Mouse (Mus musculus) kidney, postnatal 10 days (tissue): ENCODE data around the gene Gcnt3.
"Not testable (repeated sequence)": the region's sequence is repeated elsewhere in the genome, so short reads cannot be mapped to it uniquely, and the experiment has no call there.

Experiments
- DNase-seq: peaks from one replicate; pipeline ENCODE4 v3.0.0; 2021; ENCODE audit warnings: mixed read lengths

Gcnt3 gene

DNA sequence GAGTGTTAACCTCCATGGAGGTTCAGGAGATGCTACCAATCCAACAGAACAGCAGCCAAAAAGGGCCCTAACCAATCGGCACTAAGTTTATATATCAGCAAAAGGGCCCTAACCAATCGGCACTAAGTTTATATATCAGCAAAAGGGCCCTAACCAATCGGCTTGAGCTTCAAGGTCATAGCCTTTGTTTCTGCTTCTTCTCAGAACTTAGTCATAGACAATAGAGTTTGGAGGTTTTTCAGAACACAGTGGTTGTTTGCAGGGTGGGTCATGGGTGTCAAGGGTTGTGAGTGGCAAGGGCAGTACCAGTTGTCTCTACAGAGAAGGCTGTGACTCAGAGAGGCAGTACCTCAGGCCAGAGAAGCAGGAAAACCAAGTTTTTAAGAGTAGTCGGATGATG, 4.2 kb upstream of the Gcnt3 start:
- no peak for DNase-seq

DNA sequence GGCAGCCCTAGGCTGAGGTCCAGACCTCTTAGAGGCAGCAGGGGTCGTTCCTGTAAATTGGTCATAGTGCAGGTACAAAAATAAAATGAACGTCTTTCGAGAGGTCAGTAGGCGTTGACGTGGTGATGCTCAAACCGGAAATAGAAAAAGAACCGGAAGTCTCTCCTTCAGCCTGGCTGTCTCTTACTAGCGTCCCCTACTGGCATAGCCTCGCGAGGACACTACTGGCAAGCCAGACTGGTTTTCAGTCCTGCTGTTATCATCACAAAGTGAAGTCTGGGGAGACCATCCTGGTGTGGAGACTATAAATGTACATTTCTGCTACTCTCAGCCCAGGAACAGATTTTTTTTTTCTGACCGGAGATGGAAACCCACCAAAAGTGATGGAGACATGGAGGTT, 2.7 kb upstream of the Gcnt3 start:
- no peak for DNase-seq

DNA sequence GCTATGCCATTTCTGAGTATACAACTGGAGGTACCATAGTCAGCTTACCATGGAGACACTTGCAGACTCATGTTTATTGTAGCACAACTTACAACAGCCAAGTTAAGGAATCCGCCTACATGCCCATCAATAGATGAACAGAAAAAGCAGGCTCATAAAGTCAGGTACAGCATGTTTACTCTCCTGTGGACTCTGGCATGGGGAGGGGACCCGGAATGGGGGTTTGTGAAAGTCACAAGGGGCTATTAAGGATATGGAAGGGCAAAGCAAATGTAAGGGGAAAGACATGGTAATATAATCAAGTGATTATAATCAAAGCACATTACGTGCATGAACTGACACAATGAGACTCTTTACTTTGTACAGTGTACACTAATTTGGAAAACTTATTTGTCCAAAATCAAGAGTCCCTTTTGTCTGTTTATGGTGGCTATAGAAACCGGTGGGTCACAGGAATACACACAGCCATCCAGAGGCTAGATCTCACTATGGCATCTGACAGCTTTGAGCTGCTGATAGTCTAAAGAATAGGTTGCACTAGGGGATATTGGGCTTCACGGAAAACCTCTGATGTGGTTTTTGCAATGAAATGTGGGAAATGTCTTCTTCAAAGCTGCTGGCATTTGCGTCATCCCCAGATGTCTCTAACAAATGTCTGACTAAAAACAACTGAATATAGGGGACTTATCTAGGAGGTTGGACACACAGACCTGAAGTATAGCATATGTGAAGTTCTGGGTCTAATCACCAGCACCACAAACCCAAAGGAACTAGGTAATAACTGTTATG, 1.9 kb upstream of the Gcnt3 start:
- no peak for DNase-seq

DNA sequence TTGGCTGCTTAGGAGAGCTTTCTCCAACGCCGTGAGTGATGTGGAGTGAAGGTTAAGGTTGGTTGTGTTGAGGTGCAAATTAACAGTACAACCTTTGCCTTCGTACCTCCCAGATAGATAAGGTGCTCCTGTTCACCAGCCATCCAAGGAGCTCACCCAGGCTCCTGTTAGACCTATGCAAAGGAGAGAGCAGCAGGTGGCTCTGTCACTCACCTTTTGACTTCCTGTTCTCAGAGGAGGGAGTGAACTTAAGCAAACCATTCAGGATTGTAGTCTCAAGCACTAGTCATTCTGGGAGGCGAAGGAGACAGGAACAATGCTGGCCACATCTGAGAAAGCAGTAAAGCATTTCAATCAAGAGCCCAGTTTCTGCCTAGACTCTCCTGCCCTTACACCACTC, 1.2 kb downstream of the Gcnt3 start:
- no peak for DNase-seq

DNA sequence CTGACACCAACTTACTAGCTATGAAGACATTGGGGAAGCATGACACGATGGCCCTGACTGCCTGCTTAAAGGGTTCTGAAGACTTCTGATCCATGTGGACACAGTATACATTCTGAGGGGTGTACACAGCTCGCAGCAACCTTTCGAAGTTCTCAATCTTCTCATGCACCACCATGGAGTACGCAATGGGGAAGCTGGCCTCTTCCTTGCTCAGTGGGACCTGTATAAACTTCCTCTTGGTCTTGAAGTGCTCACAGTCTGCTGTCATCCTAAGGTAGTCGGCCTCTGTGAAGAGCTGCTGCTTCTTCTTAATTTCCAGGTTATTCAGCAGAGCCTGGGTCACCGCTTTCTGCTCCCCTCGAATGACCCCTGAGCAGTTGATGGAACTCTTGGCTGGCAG, 3.2 kb downstream of the Gcnt3 start:
- DNase-seq = no peak

DNA sequence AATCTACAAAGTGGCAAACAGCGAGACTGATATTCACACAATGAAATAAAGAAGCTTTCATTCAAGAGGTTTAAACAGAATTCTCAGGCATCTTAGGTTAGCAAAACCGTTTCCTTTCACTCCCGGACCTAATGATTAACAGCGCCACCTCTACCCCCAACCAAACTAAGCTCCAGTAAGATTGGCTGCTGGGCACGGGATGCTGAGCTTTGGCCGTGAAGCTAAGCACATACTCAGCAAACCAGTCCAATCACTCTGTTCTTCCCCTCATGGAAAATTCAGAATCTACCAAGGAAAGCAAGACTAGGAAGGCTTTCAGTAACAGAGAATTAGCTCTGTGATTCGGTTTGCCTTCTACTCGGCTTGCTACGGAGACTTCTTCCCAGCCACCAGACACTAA, 4.8 kb downstream of the Gcnt3 start:
- peak; percentile 37 for DNase-seq

DNA sequence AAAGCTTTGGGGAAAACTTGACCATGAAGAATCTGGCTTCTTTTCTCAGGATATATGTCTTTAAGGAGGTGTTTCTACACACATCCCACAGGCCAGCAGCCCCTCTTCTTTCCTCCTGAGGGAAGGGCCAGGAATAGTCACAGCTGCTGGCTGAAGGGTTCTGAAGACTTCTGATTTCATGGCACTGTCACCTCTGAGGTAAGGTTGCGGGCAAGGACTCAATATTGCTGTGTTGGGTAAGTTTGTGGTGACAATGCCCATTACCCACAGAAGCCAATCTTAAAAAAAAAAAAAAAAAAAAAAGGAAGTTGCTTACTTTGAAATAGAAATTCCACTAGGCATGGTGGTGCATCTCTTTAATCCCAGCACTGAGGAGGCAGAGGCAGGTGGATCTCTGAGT, 5.7 kb downstream of the Gcnt3 start:
- DNase-seq = no peak

DNA sequence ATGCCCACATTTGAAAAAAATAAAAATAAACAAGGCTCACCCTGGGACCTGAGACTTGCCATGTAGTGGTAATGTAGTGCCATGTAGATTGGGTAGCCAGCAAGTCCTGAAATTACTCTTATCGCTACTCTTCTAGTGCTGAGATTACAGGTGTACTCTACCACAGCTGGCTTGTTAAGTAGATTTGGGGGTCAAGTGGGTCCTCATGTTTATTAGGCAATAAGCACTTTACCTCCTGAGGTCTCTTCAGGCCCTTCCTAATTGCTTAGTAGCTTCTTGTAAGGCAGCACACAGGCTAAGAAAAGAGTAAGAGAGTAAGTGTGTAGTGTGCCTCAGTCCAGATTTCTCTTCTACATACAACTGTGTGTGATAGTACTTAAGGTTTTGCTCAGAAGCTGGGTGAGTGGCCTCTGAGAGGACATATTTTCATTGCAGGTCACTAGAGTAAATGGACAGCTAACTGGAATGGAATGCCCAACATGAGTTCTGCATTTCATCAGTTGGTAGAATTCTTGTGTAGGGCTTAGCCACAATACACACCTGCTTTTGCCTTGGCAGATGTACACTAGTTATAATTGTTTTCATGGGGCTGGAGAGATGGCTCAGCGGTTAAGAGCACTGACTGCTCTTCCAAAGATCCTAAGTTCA, 12.4 kb downstream of the Gcnt3 start:
- DNase-seq = no peak

DNA sequence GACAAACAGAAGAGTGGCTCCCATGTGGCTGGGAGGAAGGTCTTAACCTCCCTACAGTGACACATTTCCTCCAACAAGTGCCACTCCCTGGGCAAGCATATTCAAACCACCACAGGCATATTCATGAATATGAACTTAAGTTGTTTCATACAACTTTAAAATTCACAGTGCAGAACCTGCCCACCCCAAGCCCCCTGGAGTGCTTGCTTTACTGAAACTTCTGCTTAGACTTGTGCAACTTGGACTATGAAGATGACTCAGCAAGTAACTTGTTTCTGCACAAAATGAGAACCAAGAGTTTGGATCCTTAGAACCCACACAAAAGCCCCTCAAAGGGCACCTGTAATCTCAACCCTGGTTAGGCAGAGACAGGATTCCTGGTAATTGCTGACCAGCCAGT, 13.2 kb downstream of the Gcnt3 start:
- DNase-seq = no peak

DNA sequence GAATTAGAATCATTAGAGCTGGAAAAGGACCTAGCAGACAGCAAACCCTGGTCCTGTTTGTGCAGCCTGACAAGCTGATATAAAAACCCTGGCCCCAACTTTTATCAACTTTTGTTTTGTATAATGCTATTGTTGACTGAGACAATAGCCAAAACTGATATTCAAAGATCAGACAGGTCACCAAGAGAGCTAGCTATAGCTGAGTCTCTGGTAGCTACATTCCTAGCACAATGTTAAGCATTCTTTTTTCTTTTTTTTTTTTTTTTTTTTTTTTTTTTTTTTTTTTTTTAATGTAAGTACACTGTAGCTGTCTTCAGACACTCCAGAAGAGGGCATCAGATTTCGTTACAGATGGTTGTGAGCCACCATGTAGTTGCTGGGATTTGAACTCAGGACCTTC, 14.3 kb downstream of the Gcnt3 start:
- not testable (repeated sequence) for DNase-seq

DNA sequence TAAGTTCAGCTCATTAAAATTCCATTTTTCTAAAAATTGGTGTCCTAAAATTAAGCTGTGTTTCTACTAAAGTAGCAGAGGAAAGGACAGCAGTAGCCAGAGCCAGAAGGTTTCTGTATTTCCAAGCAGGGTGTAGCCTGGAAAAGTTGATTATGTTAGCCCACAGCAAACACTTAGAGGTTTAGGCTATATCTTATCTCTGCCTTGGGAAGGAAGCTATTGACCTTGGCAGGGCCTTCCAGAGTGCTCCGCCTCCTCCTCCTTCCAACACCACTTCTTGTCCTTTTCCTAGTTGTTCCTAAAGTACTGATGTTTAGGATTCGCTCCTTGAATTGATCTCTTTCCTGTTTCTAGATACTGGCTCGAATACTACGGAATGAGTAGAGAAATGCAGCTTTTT, 15.8 kb downstream of the Gcnt3 start:
- DNase-seq = no peak

DNA sequence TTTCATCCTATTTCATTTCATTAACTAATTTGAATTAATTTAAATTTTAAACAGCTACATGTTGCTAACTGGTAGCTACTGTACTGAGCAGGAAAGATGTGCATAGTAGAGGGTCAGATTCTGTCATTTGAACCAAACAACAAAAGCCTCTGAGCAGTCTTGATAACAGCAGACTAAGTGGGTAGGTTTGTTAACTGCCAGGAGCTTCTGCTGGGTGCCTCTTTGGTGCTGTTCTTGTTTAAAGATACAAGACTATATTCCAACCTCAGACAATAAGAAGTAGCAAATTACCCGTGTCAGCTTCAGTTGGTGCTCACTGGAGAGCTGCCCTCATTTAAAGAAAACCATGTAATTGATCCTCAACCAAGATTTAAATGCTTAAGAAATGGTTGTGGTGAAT, 16.3 kb downstream of the Gcnt3 start:
- DNase-seq = no peak

DNA sequence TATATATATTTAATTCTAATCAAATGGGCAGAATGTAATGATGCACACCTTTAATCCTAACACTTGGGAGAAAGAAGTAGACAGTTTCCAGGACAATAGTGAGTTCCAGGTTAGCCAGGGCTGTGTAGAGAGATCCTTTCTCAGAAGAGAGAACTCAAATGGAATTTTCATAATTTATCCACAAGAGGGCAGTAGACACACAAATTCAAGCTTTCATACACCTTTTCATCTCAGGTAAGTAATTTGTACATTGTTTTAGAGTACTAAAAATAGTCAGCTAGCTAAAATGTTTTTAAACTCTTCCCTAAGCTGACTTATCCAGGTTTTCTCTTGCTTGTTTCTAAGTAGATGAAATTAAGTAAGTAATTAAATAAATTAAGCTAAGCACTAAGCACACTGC, 19.0 kb downstream of the Gcnt3 start:
- DNase-seq = no peak

DNA sequence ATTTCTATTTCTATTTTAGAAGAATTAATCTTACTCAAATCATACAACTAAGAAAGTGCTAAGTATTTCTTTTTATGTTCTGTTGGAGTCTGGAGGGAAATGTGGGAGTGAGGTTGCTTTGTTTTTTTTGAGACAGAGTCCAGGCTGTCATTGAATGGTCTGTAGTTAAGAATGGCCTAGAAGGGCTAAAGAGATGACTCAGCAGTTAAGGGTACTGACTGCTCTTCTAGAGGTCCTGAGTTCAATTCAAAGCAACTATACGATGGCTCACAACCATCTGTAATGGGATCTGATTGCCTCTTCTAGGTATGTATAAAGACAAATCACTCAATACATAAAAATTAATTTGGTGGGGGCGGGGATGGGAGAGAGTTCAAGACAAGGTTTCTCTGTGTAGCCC, 22.3 kb downstream of the Gcnt3 start:
- no peak for DNase-seq

DNA sequence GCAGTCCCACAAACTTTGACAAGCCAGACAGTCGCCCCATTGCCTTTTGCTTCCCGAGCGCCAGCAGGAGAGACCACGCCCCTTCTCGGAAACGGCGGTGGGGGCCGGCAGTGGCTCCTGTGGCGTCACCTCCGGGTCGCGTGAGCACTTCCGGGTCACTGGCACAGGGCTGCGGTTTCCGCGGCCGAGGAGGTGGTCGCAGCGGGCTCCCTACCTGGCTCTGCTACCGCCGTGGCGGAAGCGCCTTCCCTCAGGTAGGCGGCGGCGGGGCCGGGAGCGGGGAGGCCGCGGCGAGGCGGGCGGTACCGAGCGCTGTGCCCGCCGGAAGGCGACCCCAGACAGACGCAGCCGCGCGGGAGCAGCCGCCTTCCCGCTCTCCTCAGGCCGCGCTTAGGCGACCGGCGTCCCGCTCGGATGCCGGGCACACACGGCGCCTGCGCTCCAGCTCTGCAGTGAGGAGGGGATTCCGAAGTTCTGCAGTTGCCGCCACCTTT, 25.4 kb downstream of the Gcnt3 start, which contains the start of gene Gtf2a2:
Gene Gtf2a2, plus strand, starts transcription at position 143 of the 494 bp plus-strand sequence.
- peak; percentile 98 for DNase-seq

DNA sequence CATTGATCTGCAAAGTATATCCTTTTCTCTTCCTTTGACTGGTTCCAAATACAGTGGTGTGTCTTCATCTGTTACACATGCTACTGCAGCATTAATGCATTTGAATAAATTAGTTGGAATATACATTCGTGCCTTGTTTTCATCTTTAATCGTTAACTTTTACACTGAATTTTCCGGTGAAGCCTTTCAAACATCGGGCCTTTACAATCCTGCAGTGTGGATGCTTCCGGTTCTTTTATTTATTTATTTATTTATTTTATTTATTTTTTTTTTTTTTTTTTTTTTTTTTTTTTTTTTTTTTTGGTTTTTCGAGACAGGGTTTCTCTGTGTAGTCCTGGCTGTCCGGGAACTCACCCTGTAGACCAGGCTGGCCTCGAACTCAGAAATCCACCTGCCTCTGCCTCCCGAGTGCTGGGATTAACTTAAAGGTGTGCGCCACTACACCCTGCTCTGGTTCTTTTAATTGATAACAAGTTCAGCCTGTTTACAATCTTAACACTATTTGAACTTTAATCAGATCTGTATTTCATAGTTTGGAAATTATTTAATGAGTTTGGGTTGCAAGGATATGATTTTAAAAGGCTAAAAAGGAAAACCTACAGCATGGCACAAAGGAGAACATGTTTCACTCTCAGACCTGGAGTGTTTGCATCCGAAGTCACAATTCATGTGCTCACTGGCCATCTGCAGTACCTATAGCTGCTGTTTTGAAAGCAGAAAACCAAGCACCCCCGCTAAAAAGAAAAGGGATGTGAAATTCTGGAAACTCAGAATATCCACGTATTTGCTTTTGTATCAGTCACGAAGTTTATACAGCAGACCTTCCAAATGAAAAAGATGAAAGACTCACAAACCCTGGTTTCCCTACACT, 26.1 kb downstream of the Gcnt3 start:
- DNase-seq = no peak

DNA sequence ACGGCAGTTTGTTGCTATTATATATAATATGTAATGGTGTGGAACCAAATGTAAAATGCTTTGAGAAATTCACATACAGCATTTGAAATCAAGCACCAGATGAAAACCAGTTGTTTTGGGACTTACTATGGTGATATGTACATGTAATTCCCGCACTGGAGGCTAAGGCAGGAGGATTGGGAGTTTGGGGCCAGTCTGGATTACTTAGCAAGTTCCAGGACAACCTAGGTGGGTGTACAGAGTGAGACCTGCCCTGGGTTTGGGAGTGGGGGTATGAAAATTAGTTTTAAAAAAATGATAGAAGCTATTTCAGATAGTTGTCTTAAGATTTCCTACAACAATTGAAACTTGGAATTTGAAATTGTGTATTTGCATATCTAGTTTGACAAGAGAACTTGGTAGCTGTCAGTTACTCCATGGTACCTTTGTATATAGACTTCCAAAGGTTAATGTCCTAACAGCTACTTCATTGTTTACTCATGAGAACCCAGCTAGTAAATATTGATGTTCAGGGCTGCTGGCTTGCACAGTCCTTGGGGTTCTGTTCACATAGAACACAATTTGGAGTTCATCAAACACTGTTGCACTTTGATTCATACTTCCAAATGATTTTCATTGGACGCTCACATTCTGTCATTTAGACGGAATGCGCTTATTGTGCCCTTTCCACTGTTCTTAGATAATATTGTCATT, 27.0 kb downstream of the Gcnt3 start:
- DNase-seq = no peak

DNA sequence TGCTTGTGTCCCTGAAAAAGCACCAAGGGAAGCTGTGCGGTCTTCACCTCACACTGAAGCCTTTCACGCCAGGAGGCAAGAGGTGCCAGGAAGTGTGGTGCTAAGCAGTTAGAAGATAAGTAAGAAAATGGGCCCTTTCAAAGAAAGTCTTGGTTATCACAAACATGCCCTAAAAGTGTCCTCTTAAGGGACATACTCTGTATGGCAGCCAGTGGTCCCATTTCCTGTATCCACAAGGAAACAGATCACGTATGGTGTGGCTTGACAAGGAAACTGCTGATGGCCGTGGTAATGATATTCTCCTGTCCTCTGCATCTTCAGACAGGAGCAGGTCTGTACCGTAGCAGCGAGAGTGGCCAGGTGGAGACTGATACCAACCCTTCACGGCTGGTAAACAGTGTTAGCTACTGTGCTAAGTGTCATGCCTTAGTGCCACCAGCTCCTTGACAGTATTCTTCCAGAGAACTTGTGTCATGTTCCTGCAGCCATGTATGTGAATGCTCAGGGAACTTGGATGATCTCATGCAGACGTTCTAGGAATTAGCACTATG, 28.1 kb downstream of the Gcnt3 start:
- DNase-seq = no peak

DNA sequence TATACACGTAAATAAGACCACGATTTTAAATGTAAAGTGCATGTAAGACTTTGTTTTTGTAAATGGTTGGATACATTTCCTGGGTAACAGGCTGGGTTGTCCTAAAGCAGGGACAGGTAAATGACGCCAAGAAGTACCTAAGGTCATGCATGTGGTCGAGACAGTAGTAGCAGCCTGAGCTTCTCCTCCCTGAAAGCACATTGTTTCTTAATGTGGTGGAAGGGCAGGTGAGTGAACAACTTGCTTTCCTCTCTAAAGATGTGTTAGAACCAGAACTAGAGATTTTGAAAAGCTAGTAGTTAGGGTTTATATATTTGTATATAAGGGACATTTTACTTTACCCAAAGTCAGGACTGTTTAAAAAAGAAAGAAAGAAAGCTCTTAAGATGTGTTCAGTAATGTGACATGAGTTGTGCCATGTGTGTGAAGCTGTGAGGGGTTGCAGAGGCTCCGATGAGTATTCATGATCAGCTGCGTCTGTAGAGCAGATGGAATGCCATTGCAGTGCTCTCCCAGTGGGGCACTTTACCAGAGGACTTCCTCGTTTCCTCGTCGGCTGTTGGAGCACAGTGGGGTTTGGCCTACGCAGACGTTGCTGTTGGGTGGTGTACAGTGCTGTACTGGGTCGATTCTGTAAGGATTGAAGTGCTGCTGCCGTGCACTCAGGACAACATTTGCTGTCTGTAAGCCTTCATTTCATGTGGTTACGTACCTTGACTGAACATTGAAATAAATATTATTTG, 30.2 kb downstream of the Gcnt3 start:
- no peak for DNase-seq

DNA sequence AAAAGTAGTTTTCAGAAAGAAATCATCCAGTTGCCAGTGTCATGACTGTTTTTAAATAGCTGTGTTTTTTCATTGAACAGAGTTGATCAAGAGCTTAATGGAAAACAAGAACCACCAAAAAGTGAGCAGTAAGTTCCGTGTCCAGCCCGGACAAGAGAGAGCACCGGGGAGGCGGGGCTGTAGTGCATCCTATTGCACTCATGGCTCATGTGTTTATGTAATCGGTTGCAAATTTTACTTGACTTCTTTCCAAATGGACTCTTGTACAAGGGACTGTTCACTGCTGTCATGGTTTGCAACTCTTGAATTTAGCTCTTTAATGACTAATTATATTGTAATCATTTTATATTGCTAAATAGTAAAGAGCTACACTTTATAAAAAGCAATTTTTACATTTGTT, 30.9 kb downstream of the Gcnt3 start:
- no peak for DNase-seq

DNA sequence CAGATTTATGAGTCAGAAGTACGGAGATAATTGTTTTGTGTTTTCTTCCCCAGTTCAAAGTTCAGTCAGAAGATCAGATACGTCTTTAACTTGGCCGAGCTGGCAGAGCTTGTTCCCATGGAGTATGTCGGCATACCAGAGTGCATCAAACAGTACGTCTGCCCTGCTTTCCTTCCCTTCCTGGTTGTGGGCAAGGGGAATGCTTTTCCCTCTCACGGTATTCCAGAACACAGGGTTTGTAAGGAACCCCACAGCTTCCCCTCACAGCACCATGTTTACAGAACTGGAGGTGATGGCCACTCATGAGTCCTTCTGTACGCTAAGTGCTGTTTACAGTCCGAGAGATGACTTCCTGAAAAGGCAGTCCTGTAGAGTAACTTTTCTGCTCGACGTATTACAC, 34.4 kb downstream of the Gcnt3 start:
- no peak for DNase-seq

DNA sequence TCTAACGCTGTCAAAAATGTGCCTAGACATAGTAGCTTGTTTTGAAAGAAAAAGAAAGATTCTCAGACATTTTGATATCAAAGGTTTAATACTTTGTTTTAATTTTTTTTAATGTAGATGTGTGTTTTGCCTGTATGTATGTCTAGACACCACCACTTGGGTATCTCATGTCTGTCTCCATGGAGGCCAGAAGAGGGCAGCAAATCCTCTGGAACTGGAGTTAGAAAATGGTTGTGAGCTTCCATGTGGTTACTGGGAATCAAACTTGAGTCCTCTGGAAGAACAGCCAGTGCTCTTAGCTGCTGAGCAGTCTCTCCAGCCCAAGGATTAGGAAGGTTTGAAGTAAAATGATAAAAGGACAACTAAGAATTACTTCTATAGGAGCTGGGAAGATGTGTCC, 38.6 kb downstream of the Gcnt3 start:
- no peak for DNase-seq
